Mouse (Mus musculus) testis, adult 2 months (tissue): ENCODE measurements at regions not wholly inside any gene's neighbourhood (a gene's known extent, or its start where the extent isn't known, plus 50 kb on each side); places are given as distances from the start of the nearest gene placed in this dataset.

ENCODE experiments used
- CTCF ChIP-seq: fragments of 200-500 bp; IDR thresholded peaks from 2 replicates; pipeline ENCODE4 v1.5.1; 2012; ENCODE audit warnings: low read depth, mild to moderate bottlenecking, inconsistent platforms, low read length, moderate library complexity; ENCODE audit not compliant: control insufficient read depth, insufficient read depth, insufficient replicate concordance
- POLR2A ChIP-seq: fragments of 200-500 bp; IDR thresholded peaks from 2 replicates; pipeline ENCODE4 v1.6.1; 2012; ENCODE audit warnings: low read depth, mild to moderate bottlenecking, inconsistent platforms, low read length, moderate library complexity; ENCODE audit not compliant: control insufficient read depth

GRCm38 (mm10) chr2:173379736-173380135, 103.4 kb upstream of the Pmepa1 start:
- TF ChIP-seq CTCF (no peak), POLR2A (no peak)
